ENCODE assay signal across 13 mouse cellular contexts in genomic region chr11:85678666-85679065, GRCm38 (mm10).
DNase-seq lines count a peak whose midpoint lies in the region; ATAC-seq and TF ChIP-seq lines count a peak whose summit lies in the region.
"Had no signal": no experiment of that assay in that cellular context is flagged by ENCODE, and none has a peak within 500 bp of the region (broad histone marks: within the 10 kb centered on the region; RNA-seq: fewer than 3 reads in every experiment).

No protein-coding gene starts in this region.

- no peaks in the 10 kb centered on the region for H3K36me3 ChIP-seq in kidney, embryonic 16.5 days (ENCODE audit: insufficient read depth, low read length)
- H3K36me3 ChIP-seq in neural tube, embryonic 11.5 days (ENCODE audit: control insufficient read depth, insufficient read depth, low read length) = no peaks in the 10 kb centered on the region
- no peaks in the 10 kb centered on the region for H3K36me3 ChIP-seq in neural tube, embryonic 15.5 days
- H3K36me3 ChIP-seq in forebrain, postnatal 0 days (ENCODE audit: insufficient read depth) = no peaks in the 10 kb centered on the region
- no peaks in the 10 kb centered on the region for H3K36me3 ChIP-seq in midbrain, embryonic 14.5 days (ENCODE audit: control insufficient read depth, insufficient read depth, low read length)

- TF ChIP-seq CTCF in forebrain, postnatal 0 days (IDR thresholded peaks at IDR 0.05; ENCODE audit: low read depth) = no peak

- H3K4me2 ChIP-seq in kidney, embryonic 16.5 days (replicated peaks; ENCODE audit: low read depth, low read length) = no peak overlapping the region
- H3K4me2 ChIP-seq in neural tube, embryonic 11.5 days (ENCODE audit: low read depth) = no peak overlapping the region
- H3K4me2 ChIP-seq in neural tube, embryonic 15.5 days = no peak overlapping the region
- no peak overlapping the region for H3K4me2 ChIP-seq in forebrain, postnatal 0 days (ENCODE audit: low read depth)
- no peak overlapping the region for H3K4me2 ChIP-seq in midbrain, embryonic 14.5 days (ENCODE audit: low read length)
- H3K4me2 ChIP-seq: liver, embryonic 11.5 days had no signal

- no peak for ATAC-seq in kidney, embryonic 16.5 days (ENCODE audit: low FRiP score, low TSS enrichment)
- no peak for ATAC-seq in neural tube, embryonic 11.5 days (ENCODE audit: insufficient read depth, low FRiP score, low TSS enrichment)
- no peak for ATAC-seq in neural tube, embryonic 15.5 days (ENCODE audit: low FRiP score)
- ATAC-seq in forebrain, postnatal 0 days = peak; percentile 65
- ATAC-seq in midbrain, embryonic 14.5 days (ENCODE audit: low FRiP score, low TSS enrichment) = no peak

- peaks cover 22% of the 10 kb centered on the region for H3K4me1 ChIP-seq in kidney, embryonic 16.5 days (ENCODE audit: insufficient read depth, low read length)
- H3K4me1 ChIP-seq in neural tube, embryonic 11.5 days (ENCODE audit: control insufficient read depth, insufficient read depth, low read length) = peaks cover 18% of the 10 kb centered on the region; the same call in 1 of the 2 replicates
- peaks cover 8% of the 10 kb centered on the region; the same call in 1 of the 2 replicates for H3K4me1 ChIP-seq in neural tube, embryonic 15.5 days
- no peaks in the 10 kb centered on the region for H3K4me1 ChIP-seq in forebrain, postnatal 0 days (ENCODE audit: insufficient read depth)
- peaks cover 16% of the 10 kb centered on the region for H3K4me1 ChIP-seq in midbrain, embryonic 14.5 days (ENCODE audit: control insufficient read depth, insufficient read depth, low read length)

- no peak overlapping the region for H3K4me3 ChIP-seq in kidney, embryonic 16.5 days (ENCODE audit: low read length)
- H3K4me3 ChIP-seq in neural tube, embryonic 11.5 days (ENCODE audit: low read depth, low read length) = no peak overlapping the region
- H3K4me3 ChIP-seq in neural tube, embryonic 15.5 days (replicated peaks) = no peak overlapping the region
- H3K4me3 ChIP-seq in forebrain, postnatal 0 days (ENCODE audit: low read depth, low read length) = no peak overlapping the region
- H3K4me3 ChIP-seq in midbrain, embryonic 14.5 days (replicated peaks; ENCODE audit: low read depth, low read length) = no peak overlapping the region

- no peaks in the 10 kb centered on the region for H3K9me3 ChIP-seq in kidney, embryonic 16.5 days (ENCODE audit: low read length)
- no peaks in the 10 kb centered on the region for H3K9me3 ChIP-seq in neural tube, embryonic 11.5 days (ENCODE audit: control insufficient read depth, low read length)
- no peaks in the 10 kb centered on the region for H3K9me3 ChIP-seq in neural tube, embryonic 15.5 days (replicated peaks)
- no peaks in the 10 kb centered on the region for H3K9me3 ChIP-seq in forebrain, postnatal 0 days (ENCODE audit: low read length)
- no peaks in the 10 kb centered on the region for H3K9me3 ChIP-seq in midbrain, embryonic 14.5 days (ENCODE audit: control insufficient read depth, low read length)

- peak overlapping the region; percentile 50 for H3K27ac ChIP-seq in kidney, embryonic 16.5 days (ENCODE audit: low read length)
- H3K27ac ChIP-seq in neural tube, embryonic 11.5 days (ENCODE audit: low read depth, low read length) = no peak overlapping the region
- no peak overlapping the region for H3K27ac ChIP-seq in neural tube, embryonic 15.5 days (replicated peaks)
- no peak overlapping the region for H3K27ac ChIP-seq in forebrain, postnatal 0 days (ENCODE audit: low read depth, low read length)
- no peak overlapping the region for H3K27ac ChIP-seq in midbrain, embryonic 14.5 days (replicated peaks; ENCODE audit: low read depth, low read length)

- no peak for DNase-seq in kidney, postnatal 36 days
- peak; percentile 45 for DNase-seq in neural tube, embryonic 11.5 days (ENCODE audit: low spot score)
- DNase-seq in forebrain, postnatal 0 days = peak; percentile 18
- peak; percentile 30 for DNase-seq in midbrain, embryonic 14.5 days
- DNase-seq in heart, postnatal 4 days = no peak
- DNase-seq: cerebellum, adult 2 months; gastrocnemius, postnatal 10 days; kidney, adult 11 months; thymus, postnatal 14 days had no signal

- no peaks in the 10 kb centered on the region for H3K27me3 ChIP-seq in kidney, embryonic 16.5 days (ENCODE audit: insufficient read depth, low read length)
- no peaks in the 10 kb centered on the region for H3K27me3 ChIP-seq in neural tube, embryonic 11.5 days (ENCODE audit: control insufficient read depth, insufficient read depth, low read length)
- no peaks in the 10 kb centered on the region for H3K27me3 ChIP-seq in neural tube, embryonic 15.5 days (replicated peaks)
- no peaks in the 10 kb centered on the region for H3K27me3 ChIP-seq in forebrain, postnatal 0 days (ENCODE audit: insufficient read depth, low read length)
- no peaks in the 10 kb centered on the region for H3K27me3 ChIP-seq in midbrain, embryonic 14.5 days (ENCODE audit: control insufficient read depth, insufficient read depth, low read length)
- H3K27me3 ChIP-seq: CH12.LX had no signal

- no peak overlapping the region for H3K9ac ChIP-seq in kidney, embryonic 16.5 days (replicated peaks; ENCODE audit: low read length)
- no peak overlapping the region for H3K9ac ChIP-seq in neural tube, embryonic 11.5 days (ENCODE audit: low read length)
- H3K9ac ChIP-seq in neural tube, embryonic 15.5 days (replicated peaks) = no peak overlapping the region
- no peak overlapping the region for H3K9ac ChIP-seq in forebrain, postnatal 0 days
- no peak overlapping the region for H3K9ac ChIP-seq in midbrain, embryonic 14.5 days (replicated peaks; ENCODE audit: low read length)

- WGBS in kidney, embryonic 16.5 days = 73% methylated on average over 5 of the region's 5 CpGs
- WGBS in neural tube, embryonic 11.5 days = 48% methylated on average over 5 of the region's 5 CpGs
- WGBS in neural tube, embryonic 15.5 days = 28% methylated on average over 5 of the region's 5 CpGs
- WGBS in forebrain, postnatal 0 days = 18% methylated on average over 5 of the region's 5 CpGs
- WGBS in midbrain, embryonic 14.5 days = 30% methylated on average over 5 of the region's 5 CpGs

Comparison
In these comparisons a context has a peak if more than half of its experiments do, and no peak if none do; other contexts are left out.
1. DNase-seq: peak in neural tube, embryonic 11.5 days (single experiment), forebrain, postnatal 0 days (single experiment) and midbrain, embryonic 14.5 days (single experiment); none in kidney, postnatal 36 days (0 of 2) and heart, postnatal 4 days (single experiment).